ENCODE assay signal across 26 mouse cellular contexts in the genomic region with DNA sequence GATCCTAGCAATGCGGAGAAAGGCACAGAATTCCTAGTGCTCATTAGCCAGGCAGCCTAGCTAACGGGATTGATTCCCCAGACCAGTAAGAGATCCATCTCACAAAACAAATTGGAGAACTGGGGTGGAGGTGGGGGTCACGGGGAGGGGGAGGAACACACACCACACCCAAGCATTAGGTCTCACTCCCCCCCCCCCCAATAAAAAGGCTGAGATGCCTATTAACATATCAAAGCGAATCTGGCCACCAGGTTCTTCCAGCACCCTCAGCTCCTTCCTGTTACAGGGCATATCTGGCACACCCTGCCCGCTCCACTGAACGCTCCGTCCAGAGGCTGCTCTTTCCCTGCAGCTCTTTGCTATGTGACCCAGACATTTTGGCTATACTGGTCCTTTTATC.
"Had no signal": no experiment of that assay in that cellular context is flagged by ENCODE, and none has a peak within 500 bp of the region (broad histone marks: within the 10 kb centered on the region; RNA-seq: fewer than 3 reads in every experiment).

No protein-coding gene starts in this region.

- H3K9ac ChIP-seq: heart, embryonic 13.5 days; heart, embryonic 15.5 days; hindbrain, embryonic 13.5 days; hindbrain, embryonic 15.5 days; kidney, embryonic 15.5 days; limb, embryonic 12.5 days; liver, embryonic 12.5 days; liver, embryonic 14.5 days had no signal

- H3K27ac ChIP-seq: gastrocnemius, adult 2 months; heart, embryonic 10.5 days; heart, embryonic 13.5 days; heart, embryonic 15.5 days; hindbrain, embryonic 13.5 days; hindbrain, embryonic 15.5 days; hindbrain, postnatal 0 days; kidney, embryonic 15.5 days; kidney, postnatal 0 days; limb, embryonic 12.5 days; liver, embryonic 12.5 days; liver, embryonic 14.5 days had no signal

- DNase-seq: gastrocnemius, adult 2 months; gastrocnemius, postnatal 10 days; gastrocnemius, postnatal 25 days; heart, adult 18-20 months; heart, postnatal 14 days; heart, postnatal 36 days; kidney, adult 11 months; kidney, adult 2 months; kidney, adult 9 months; kidney, postnatal 14 days; kidney, postnatal 36 days; layer of hippocampus, adult 9-11 months; layer of hippocampus, postnatal 36 days; left cerebral cortex, postnatal 4 days had no signal

- H3K4me1 ChIP-seq: hindbrain, embryonic 13.5 days; hindbrain, embryonic 15.5 days; liver, embryonic 12.5 days had no signal

- H3K36me3 ChIP-seq: heart, embryonic 10.5 days; heart, embryonic 13.5 days; heart, embryonic 15.5 days; hindbrain, embryonic 13.5 days; hindbrain, embryonic 15.5 days; kidney, embryonic 15.5 days; limb, embryonic 12.5 days; liver, embryonic 12.5 days had no signal

- ATAC-seq: hindbrain, postnatal 0 days; intestine, embryonic 16.5 days; liver, embryonic 12.5 days had no signal

- H3K9me3 ChIP-seq: heart, embryonic 10.5 days; heart, embryonic 13.5 days; heart, embryonic 15.5 days; hindbrain, embryonic 13.5 days; hindbrain, embryonic 15.5 days; kidney, embryonic 15.5 days; limb, embryonic 12.5 days; liver, embryonic 12.5 days had no signal

- H3K4me3 ChIP-seq: gastrocnemius, adult 2 months; heart, embryonic 10.5 days; heart, embryonic 13.5 days; heart, embryonic 15.5 days; hindbrain, embryonic 13.5 days; hindbrain, embryonic 15.5 days; kidney, embryonic 15.5 days; limb, embryonic 12.5 days; liver, embryonic 12.5 days had no signal
